Mouse (Mus musculus) heart, adult 18-20 months (tissue): ENCODE data around the gene Rpap3. TPM values are rescaled to one million over a fixed set of nuclear protein-coding genes. Genes with fewer than 3 reads are reported as not detected.

Experiments
- DNase-seq, 2 experiments: peaks; one replicate each; pipeline ENCODE4 v3.0.0; 2021 to 2022; ENCODE audit warnings: mixed read lengths in 1 of 2
- total RNA-seq, 2 experiments: library from RNA; stranded (reverse); gene quantifications; 2 replicates each; pipeline ENCODE4 v1.2.3; 2021

The Rpap3 gene
- total RNA-seq, 2 experiments from 2014 or later: 14.5 to 15.7 TPM

DNA sequence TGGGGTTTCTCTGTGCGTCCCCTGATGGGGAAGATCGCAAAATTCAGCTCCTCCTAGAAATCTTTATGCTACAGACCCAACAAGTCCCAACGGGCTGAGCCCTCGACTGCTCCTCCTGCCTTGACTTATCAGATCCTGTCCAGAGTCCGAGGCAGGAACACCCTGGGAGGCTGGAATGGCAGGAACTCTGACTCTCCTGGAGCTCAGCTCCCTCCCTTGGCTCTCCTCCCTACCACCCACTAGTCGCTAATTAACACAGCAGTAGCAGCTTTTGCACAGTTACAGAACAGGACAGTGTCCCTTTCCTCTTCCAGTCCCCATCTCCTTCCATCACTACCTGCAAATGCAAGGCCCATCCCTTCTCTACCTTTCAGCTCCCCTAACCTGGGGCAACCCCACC, 24.7 kb upstream of the Rpap3 start:
- peak in 1 of 2 experiments; percentile 42 for DNase-seq

DNA sequence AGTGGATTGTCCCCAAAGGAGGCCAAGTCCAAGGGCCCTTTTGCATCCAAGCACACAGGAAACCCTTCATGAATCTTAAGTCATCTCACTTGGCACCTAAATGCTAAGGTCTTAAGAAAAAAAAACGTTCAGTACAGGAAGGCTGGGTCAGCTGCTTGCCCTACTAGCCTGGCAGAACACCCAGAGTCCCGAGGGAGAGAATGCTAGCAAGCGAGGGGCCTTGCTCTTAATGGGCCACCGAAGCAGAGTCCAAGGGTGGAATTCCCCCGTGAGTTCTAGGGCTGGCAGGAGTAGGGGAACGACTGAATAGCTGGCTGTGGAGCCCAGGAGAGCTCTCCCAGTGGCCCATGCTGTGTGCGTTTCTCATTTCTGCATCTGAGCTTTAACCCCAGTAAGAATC, 23.2 kb upstream of the Rpap3 start:
- DNase-seq: peak; percentile 53 to 66

DNA sequence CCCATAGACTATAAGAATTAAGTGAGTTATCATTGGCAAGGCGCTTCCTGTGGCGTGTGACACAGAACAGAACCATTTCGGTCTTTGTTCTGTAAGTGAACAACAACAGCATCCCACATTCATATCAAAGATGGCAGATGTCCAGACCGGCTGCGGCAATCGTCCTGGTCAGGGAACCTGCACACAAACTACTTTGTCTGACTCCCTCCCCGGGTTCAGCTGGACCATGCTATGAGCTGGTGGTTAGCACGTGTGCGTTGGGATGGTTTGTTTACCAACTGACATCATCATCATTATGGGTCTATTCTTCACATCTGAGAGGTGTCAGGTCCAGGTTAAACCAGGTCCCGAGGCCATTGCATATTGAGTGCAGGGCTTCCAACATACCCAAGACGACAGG, 22.8 kb upstream of the Rpap3 start:
- peak; percentile 60 to 65 for DNase-seq

DNA sequence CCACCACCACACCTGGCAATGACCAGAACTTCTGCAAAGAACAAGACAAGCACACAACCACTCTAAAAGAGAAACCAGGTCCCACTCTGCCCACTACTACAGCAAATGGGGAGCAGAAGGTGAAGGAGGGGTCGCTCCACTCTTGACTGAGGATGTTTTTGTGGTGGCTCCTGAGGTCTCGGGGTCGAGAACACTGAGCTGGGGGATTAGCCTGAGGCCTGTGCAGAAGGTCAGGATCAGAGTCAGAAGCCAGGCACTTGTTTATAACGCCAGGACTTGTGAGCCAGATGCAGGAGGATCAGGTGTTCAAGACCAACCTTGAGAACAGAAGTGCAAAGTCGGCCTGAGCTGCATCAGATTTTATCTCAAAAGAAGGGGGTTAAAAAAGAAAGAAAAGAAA, 21.9 kb upstream of the Rpap3 start:
- DNase-seq: no peak

DNA sequence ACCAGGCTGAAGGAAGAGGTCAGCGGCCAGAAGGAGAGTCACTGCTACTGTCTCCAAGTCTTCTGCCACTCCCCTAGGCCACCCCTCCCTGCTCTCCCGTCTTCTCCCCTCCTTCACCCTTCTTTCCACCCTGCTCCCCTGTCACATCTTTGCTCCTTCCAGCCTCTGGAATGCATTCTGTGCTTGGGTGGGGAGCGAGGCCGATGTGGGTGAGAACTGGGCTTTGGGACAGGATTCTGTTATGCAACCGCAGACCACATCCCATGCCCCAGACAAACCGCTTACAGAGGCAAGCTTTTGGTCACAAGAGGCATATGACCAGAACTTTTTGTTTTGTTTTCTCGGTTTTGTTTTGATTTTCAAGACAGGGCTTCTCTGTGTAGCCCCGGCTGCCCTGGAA, 21.4 kb upstream of the Rpap3 start:
- DNase-seq: peak; percentile 66 to 74

DNA sequence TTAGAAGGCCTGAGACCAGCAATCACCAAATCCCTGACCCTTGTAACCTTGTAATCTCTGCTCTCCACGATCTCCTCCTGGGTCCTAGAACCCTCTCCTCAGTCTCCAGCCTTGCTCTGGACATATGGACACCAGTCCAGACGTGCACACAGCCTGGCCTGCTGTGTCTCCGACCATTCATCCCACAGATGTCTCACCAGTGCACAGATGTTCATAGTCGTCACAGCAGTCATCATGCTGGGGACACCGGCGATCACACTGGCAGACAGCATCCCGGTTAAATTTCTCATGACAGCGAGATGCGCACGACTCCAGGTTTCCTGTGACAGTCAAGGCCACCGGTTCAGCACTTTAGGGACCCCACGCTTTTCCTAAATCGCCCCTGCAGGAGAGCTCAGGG, 20.7 kb upstream of the Rpap3 start:
- no peak for DNase-seq

DNA sequence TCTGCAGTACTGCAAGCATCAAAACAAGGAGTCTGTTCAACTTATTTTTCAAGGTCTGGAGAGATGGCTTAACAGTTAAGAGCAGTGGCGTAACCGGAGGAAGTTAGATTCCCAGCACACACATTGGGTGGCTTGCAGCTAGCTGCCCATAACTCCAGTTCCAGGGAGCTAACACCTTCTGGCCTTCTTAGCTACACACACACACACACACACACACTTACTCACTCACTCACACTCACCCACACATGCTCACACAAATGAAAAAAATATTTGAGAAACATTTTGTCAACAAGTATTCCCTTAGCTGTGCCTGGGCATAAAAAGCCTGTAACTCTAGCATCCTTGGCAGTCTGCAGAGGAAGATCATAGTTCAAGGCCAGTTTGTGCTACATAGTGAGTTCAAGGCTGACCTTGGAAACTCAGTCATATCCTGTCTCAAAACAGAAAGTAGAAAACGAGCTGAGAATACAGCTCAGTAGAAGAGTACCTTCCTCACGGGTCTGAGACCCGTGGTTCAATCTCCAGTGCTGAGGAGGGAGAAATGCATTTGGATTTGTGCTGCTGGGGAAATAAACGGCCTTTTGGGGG, 19.7 kb upstream of the Rpap3 start:
- no peak for DNase-seq

DNA sequence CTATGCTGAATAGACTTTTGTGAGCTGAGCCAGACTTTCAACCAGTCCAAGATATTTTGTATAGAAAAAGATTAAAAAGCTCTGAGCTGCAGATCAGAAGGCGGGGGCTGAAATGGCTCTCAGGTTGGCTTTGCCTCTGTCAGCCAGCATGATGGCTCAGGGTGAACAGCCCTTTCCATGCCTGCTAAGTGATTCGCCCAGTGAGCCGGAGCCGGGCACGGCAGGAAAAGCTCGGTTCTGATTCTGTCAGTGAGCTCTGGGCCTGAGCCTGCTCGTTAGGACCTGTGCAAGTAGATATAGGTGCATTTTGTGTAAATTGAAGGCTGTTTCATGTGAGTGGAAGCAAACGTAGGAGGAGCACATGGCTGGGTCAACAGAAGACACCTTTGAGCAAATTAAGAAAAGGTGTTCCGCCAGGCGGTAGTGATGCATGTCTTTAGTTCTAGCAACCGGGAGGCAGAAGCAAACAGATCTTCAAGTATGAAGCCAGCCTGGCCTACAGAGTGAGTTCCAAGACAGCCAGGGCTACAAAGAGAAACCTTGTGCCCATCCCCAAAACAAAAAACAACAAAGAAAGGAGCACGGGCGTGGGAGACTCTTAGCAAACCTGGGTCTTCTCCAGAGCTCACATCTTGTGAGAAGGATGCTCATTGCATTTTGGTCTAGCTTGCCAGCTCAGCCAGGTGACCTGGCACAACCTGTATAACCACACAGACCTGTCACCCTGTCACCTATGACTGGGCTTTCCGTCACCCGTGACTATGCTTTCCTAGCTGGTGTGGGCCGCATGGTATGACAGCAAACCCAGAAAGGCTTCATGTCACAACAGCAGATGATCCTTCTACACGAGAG, 18.9 kb upstream of the Rpap3 start:
- no peak for DNase-seq

DNA sequence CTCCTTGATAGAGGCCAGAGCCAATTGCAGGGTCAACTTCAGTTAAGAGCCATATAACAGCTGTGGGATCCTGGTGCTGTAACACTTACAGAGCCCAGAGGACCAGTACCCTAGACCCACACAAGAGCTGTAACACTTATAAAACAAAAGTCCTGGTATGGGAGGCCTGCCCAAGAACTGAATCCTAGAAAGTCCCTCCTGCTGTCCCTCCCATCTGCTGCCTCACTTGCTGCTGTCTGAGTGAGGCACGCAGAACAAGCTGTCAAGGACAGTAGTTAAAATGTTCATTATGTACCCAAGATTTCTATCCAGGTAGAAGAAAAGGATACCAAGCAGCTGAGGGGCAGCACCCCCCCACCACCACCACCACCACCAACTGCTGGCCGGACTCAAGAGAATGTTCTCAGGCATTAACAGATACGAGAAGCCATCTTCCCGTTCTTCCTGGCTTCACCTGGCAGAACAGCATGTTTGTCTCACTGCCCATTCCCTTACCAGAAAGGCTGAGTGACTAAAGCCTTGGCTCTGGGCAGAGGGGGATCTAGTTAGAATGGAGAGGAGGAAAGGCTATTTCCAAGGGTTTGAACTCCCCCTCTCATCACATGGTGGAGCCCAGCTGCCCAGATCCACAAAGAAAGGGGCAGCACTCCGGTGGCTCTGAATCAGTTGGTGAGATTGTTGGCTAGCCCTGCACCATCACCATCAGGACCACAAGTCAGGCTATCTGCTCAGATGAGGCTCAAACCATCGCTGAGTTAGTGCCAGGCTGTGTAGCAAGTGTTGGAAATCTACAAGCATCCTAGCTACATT, 18.1 kb upstream of the Rpap3 start:
- DNase-seq: no peak

DNA sequence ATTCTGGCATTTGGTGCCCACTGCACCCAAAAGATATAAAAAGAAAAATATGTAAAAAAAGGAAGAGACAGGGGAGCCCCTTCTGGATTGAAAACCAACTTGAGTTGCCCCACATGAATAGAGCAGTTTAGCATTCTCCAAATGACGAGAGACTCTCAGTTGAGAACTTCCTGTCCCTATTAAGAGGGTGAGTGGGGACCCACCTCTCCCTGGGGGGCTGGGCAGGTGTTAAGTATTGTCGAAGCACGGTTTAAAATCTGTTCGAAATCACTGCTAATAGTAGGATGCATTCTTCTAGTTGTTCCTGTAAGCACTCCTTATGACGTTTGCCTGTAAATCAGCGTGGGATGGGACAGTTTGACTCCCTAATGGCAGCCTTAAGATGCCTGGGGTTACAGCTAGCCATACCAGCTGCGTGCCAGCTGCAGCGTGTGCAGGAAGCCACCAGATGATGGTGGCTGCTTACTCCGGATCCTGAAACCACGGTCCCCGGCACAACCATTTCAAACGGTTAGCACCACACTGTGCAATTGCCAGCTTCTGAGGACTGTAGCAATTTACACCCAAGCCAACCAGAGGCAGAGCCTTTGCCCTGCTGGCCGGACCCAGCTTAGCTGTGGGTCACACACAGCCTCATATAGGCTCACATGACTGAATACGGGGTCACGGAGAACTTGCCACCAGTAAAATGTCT, 15.5 kb upstream of the Rpap3 start:
- DNase-seq: no peak

DNA sequence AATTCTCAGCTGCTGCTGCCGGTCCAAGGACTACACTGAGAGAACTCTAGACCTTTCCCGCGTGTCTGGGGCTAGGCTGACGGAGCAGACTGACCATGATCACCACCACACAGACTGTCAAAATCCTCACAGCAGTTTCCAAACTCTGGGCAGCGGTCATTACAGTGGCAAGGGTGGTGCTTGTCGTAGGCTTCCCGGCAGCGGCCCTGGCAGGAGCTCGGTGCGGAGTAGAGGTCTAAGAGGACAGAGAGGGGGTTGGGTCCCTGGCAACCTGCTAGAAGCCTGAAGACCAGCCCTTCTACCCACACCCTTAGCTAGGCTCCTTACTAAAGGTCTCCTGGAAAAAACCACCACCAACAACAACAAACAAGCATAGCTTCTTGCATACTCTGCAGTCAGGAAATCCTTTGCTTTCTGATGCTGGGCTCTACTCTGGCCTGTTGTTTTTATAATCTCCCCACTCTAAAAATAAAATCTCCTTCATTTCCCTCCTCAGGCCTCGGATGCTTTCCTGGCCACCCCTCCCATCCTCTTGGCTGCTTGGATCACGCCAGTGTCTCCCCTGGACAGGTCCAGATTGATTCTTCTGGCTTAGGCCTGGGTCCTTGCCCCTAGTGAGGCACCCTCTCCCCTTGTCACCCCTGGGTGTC, 14.5 kb upstream of the Rpap3 start:
- peak; percentile 47 to 69 for DNase-seq

DNA sequence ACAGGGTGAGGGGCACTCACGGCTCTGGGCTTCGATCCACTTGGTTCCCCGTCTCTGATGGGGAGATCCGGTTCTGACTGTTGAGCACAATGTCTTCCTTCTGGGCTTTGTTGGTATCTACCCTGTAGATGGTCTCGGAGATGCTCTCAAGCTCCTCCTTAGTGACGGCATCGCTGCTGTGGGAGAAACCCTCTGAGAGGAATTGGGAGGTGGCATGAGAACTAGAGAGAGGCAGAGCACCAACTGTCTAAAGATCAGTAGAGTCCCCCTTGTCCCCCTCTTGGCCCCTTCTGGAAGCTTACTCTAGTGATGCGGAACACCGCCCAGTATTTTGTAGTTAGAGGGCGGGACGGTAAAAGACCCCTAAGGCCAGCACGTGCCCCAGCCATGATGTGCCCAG, 13.9 kb upstream of the Rpap3 start:
- DNase-seq: no peak

DNA sequence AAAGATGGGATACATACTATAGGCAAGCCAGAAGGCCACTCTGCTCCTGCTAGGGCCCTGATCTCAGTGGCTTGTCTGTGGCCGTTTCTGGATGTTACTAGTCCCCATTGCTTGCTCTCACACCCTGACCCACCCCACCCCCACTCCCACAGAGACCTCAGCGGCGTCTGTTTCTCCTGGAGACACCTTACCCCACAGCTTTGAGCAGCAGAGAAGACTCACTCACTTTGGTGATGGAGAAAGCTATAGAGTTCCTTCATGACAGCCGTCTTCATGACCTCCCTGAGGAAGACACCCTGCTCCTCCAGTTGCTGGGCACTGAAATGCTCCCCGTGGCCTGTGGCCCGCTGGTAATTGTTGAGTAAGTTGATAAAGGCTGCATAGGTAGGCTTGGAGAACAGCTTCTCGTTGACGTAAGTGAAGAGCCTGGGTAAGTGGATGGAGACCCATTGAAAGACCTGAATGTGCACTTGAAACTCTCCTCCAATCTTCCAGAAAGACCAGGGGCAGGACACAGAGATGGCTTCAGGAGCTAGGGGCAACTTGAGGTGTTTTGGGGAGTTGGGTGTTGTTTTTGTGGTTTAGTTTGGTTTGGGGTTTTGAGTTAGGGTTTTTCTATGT, 13.0 kb upstream of the Rpap3 start:
- DNase-seq: no peak

DNA sequence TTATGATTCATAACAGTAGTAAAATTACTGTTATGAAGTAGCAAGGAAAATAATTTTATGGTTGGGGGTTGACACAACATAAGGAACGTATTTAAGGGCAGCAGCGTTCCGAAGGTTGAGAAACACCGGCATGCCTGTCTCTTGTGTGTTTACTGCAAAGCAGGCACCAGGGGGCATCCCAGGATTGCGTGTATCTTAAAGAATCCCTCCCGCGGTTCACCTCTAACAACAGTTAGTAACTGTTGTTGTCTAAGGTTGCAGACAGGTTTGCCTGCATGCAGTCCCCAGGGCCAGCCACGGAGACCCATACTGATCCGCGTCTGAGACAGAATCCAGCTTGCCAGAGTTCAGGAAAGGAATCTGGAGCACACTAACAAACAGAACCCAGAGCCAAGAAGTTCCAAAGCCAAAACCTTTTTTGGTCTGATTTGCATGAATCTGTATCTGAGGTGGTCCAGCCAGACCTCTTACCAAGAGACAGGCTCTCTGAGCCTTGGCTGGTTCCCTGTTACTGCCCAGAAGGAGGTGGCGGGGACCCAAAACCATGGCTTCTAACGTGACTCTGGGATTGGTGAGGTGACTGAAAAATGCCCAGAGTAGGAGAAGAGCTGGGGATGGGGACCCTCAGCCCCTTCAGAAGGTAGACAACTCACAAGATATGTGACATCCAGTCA, 12.4 kb upstream of the Rpap3 start:
- DNase-seq: peak; percentile 67 to 81

DNA sequence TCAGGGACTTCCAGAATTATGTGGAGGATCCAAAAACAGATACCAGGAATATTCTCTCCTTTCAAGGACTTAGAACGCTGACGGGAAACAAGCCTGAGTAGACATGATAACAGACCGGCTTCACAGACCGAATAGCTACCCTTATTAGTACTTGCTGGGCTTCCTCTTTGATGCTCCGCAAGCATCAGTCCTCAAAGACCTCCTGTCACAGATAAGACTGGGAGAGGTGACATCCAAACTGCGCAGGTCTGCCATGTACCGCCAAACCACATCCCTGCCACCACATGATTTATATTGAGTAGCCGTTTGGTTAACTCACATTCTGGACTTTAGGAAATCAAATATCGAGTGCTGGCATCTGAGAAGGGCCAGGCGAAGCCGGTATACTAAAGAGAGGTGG, 11.2 kb upstream of the Rpap3 start:
- no peak for DNase-seq

DNA sequence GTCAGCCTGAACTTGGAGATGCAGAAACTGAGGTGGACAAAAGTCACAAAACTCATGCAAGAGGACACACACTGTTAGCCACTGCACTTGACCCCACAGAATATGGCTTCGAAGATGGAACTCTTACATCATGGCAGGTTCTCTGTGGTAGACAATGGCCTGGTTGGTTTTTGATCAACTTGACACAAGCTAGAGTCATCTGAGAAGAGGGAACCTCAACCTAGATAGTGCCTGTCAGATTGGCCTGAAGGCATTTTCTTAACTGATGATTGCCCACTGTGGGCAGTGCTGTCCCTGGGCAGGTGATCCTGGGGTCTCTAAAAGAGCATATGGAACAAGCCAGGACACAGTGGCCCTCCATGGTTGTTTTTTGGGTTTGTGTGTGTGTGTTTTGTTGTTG, 10.1 kb upstream of the Rpap3 start:
- DNase-seq: no peak

DNA sequence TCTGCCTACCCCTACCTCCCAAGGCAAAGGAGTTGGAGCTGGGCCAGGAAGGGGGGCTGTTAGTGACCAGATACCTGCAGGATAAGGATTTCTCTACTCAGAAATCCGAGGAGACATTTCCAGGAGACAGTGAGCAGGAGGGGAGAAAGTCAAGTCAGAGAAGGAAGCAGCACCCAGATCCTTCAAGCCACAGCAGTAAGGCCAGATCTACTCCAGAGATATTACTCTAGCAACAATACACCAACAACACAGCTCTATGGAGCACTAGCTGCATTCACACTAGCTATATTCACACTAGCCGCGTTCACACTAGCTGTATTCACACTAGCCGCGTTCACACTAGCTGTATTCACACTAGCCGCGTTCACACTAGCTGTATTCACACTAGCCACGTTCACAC, 9.5 kb upstream of the Rpap3 start:
- no peak for DNase-seq

DNA sequence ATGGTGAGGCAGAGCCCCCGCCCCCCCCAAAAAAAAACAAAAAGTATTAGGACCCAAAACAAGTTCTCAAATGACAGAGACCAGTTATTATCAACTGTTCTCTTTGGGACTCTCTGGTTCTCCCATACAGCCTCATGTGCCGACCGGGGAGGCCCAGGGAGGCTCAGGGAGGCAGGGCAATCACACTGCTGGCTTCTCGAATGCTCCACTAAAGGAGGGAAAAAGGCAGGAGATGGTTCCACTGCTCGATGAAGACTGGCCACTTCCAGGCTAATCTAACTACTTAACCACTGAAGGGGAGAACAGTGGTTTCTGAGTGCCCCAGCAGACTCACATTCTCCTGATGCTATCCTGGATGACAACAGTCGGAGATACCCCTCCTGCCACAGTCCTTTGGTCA, 6.9 kb upstream of the Rpap3 start:
- DNase-seq: no peak

DNA sequence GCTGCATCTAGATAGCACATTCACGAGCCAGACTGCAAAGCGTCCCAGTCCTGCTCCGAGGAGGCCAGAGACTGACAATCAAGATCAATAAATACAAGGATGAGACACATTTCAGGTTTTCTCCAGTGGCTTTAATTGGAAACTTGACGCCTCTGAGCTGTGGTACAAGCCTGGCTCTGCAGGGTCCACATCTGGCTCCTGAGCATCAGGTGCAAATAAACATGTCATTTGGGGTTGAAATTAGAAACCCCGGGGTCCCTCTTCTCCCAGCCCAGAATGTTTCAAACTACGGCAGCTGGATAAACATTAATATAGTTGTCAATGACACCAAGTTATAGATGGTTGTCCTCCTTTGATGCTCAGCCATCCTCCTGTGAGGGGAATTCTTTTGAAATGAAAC, 5.3 kb upstream of the Rpap3 start:
- no peak for DNase-seq

DNA sequence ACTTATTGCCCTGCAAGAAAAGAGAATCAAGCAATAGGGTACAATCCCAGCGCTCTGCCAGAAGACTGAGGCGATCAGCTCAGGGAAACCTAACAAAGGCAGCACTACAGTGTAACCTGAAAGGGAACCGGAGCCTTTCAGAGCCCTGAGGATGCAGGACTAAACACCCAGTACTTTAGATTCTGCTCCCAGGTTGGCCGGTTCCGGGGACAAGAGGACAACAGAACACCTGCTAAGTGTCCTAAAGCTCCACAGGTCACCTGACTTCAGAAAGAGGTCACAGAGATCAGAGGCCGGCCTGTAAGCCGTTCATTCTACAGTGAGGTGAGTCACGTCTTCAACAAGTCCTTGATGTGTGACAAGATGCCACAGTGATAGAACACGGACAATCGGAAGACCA, 9.0 kb downstream of the Rpap3 start:
- no peak for DNase-seq

DNA sequence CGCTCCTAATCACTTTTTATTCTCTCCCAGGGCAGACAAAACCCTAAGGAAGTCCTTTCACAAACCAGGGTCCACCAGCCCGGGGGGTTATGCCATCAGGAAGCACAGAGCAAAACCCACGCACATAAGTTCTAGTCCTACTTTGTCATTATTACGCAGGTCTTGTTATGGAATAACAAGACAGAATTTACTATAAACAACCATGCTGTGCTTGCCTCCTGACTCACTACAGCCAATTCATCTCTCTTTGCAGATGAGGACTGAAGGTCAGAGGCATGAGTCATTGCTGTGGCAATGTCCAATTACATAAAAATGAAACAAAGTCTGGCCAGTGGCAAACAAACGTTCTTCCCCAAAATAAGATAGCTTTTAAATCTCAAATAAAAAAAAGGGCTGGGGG, 12.2 kb downstream of the Rpap3 start:
- DNase-seq: no peak
